Mouse (Mus musculus): ENCODE data around the gene Trim80. TPM values are rescaled to one million over a fixed set of nuclear protein-coding genes. Genes with fewer than 3 reads are reported as not detected.

Gene Trim80
- polyA plus RNA-seq, 1 experiment from 2014 or later = not detected

Small RNA genes lying within 50 kb of the gene (microRNA-seq; reads per million reads assigned to microRNA genes)
- gene Mir3968 = not detected

Other genes with a start within 250 kb of the Trim80 start
- gene Grin2c, start 173.3 kb upstream of the Trim80 start, polyA plus RNA-seq (2015; fragmentation: Nextera tagmentation; extraction: Ambion mirVana) = 0.29 and 0.37 TPM in 2 replicates
- gene Fdxr, start 163.5 kb upstream of the Trim80 start, polyA plus RNA-seq (2015; fragmentation: Nextera tagmentation; extraction: Ambion mirVana) = 23.2 and 26.9 TPM in 2 replicates
- gene Fads6, start 142.9 kb upstream of the Trim80 start, polyA plus RNA-seq (2015; fragmentation: Nextera tagmentation; extraction: Ambion mirVana) = 0.27 and 0.76 TPM in 2 replicates
- gene Otop2, start 133.4 kb upstream of the Trim80 start, polyA plus RNA-seq (2015; fragmentation: Nextera tagmentation; extraction: Ambion mirVana) = 0.24 TPM in 1 of 2 replicates, not detected in the other
- 0.10 TPM in 2 replicates for gene Ush1g, start 118.5 kb upstream of the Trim80 start, polyA plus RNA-seq (2015; fragmentation: Nextera tagmentation; extraction: Ambion mirVana)
- gene Otop3, start 105.8 kb upstream of the Trim80 start, polyA plus RNA-seq (2015; fragmentation: Nextera tagmentation; extraction: Ambion mirVana) = 0.37 TPM in 1 of 2 replicates, not detected in the other
- gene Hid1, start 72.8 kb upstream of the Trim80 start, polyA plus RNA-seq (2015; fragmentation: Nextera tagmentation; extraction: Ambion mirVana) = 46.6 and 58.2 TPM in 2 replicates
- 16.8 and 18.3 TPM in 2 replicates for gene Cdr2l, start 58.6 kb upstream of the Trim80 start, polyA plus RNA-seq (2015; fragmentation: Nextera tagmentation; extraction: Ambion mirVana)
- gene Mrpl58, start 36.8 kb upstream of the Trim80 start, polyA plus RNA-seq (2015; fragmentation: Nextera tagmentation; extraction: Ambion mirVana) = 158 and 176 TPM in 2 replicates
- 641 and 688 TPM in 2 replicates for gene Atp5h, start 20.6 kb upstream of the Trim80 start, polyA plus RNA-seq (2015; fragmentation: Nextera tagmentation; extraction: Ambion mirVana)
- gene Kctd2, start 20.4 kb upstream of the Trim80 start, polyA plus RNA-seq (2015; fragmentation: Nextera tagmentation; extraction: Ambion mirVana) = 18.9 and 20.2 TPM in 2 replicates
- gene Slc16a5, start 21.9 kb downstream of the Trim80 start, polyA plus RNA-seq (2015; fragmentation: Nextera tagmentation; extraction: Ambion mirVana) = not detected in 2 replicates
- gene Armc7, start 35.1 kb downstream of the Trim80 start, polyA plus RNA-seq (2015; fragmentation: Nextera tagmentation; extraction: Ambion mirVana) = 16.2 and 17.3 TPM in 2 replicates
- gene Nt5c, start 51.3 kb downstream of the Trim80 start, polyA plus RNA-seq (2015; fragmentation: Nextera tagmentation; extraction: Ambion mirVana) = 82.6 and 91.0 TPM in 2 replicates
- 1,959 and 1,981 TPM in 2 replicates for gene Jpt1, start 73.8 kb downstream of the Trim80 start, polyA plus RNA-seq (2015; fragmentation: Nextera tagmentation; extraction: Ambion mirVana)
- gene Sumo2, start 95.7 kb downstream of the Trim80 start, polyA plus RNA-seq (2015; fragmentation: Nextera tagmentation; extraction: Ambion mirVana) = 1,130 and 1,181 TPM in 2 replicates
- gene Nup85, start 123.9 kb downstream of the Trim80 start, polyA plus RNA-seq (2015; fragmentation: Nextera tagmentation; extraction: Ambion mirVana) = 138 and 144 TPM in 2 replicates
- 68.0 and 76.5 TPM in 2 replicates for gene Mrps7, start 163.4 kb downstream of the Trim80 start, polyA plus RNA-seq (2015; fragmentation: Nextera tagmentation; extraction: Ambion mirVana)
- 32.5 and 37.4 TPM in 2 replicates for gene Gga3, start 163.5 kb downstream of the Trim80 start, polyA plus RNA-seq (2015; fragmentation: Nextera tagmentation; extraction: Ambion mirVana)
- 9.8 and 12.9 TPM in 2 replicates for gene Mif4gd, start 172.4 kb downstream of the Trim80 start, polyA plus RNA-seq (2015; fragmentation: Nextera tagmentation; extraction: Ambion mirVana)
- 57.2 and 63.0 TPM in 2 replicates for gene Slc25a19, start 187.8 kb downstream of the Trim80 start, polyA plus RNA-seq (2015; fragmentation: Nextera tagmentation; extraction: Ambion mirVana)

Data from forebrain, embryonic 16.5 days (tissue).